Mouse (Mus musculus) kidney, postnatal 4 days (tissue): ENCODE data around the gene Vps35l.

Experiments
- DNase-seq, 2 experiments: peaks; one replicate each; pipeline ENCODE4 v3.0.0; 2021; ENCODE audit warnings: mixed read lengths in 2 of 2

Gene Vps35l

DNA sequence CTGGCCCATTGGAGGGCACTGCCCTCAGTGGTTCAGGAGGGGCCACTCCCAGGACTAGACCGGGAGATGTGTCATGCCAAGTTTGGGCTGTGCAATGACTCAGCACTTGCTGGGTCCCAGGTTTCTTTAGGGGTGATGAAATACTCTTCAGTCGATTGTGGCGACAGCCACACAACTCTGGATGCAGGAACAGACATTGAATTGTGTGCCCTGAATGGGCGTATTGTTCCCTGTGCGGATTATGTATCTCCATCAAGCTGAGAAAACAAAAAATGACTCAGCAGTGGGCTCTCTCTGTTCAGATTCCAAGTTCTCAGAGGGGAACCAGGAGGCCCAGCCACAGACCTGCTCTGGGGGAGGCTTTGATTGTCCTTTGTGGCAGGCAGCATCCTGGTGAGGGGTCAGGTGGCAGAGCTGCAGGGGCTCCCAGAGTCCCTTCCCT is 88.0 kb downstream of the Vps35l start:
- no peak for DNase-seq

DNA sequence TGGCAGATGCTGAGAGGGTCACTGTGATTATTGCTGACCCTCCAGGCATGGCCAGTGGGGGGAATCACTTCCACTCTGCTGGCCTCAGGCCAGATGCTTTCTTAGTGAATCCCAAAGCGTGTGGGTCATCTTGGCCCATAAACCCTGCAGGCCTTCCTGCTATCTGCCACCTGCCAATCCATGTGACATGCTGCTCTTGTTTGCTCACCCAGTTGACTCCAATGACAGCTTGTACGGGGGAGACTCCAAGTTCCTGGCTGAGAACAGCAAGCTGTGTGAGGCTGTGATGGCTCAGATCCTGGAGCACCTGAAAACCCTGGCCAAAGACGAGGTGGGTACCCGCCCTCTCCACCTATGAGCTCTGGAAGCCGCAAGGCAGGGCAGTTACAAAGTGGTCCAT is 97.9 kb downstream of the Vps35l start:
- DNase-seq, result no peak

DNA sequence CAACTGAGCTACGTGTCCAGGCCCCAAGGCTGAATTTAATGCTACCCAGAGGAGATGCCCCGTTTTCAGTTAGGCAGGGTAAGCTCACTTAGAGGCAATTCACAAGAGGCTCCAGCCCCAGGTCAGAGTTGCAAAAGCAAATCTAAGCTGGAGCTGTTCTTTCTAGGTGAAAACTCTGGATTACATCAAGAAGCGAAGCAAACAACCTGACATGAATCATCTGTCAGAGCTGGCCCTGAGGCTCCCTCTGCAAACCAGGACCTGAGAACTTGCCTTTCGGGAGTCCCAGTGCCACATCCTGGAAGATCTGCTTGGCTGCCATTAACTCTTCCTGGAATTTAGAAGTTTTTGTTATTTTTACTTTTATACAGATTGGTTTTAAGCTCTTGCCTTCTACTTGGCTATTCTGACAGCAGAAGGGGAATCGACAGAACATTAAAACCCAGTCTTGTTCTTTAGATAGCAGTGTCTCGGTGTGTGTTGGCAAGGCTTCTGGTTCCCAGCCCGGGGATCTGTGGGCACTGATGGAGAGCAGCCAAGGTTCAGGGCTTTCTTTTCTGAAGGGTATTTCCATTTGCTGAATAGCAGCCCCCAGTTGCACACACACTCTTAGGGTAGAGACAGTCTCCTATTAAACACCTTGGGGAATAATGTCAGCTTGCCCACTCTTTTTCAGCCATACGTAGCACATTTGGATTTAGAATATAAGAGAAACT is 101.2 kb downstream of the Vps35l start:
- DNase-seq, result no peak

DNA sequence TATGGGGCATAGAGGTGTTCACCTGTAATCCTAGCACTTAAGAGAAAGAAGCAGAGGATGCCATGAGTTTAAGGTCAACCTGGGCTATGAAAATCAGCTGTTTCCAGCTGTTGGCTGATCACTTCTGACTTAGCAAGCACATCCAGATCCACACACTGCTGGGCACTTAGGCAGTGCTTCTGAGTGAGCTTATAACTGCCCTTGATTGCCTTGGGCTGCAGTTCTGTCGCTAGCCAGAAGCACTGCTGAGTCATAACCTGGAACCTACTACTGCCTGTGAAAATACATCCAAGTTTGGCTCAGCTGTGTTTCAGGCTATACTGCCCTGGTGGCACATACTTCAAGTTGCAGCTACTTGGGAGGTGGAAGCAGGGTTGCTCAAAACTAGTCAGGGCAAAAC is 101.8 kb downstream of the Vps35l start:
- DNase-seq, result no peak

DNA sequence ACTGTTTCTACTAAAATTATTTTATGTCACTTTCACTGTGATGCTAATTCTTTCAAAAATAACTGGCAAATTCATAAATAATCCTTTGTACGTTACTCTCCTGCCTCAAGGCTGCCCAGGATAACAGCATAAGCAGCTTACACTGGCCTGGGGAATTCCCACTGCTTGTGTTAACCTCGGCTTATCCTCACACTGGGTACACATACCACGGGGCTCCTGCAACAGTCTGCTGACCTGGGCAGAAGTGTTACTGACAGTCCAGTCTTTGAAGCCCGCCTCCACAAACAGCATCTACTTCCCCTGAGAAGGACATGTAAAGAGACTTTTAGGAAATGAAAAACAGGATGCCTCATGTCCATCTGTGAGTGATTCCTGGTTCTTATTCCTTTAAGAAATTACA is 102.9 kb downstream of the Vps35l start:
- DNase-seq, result no peak

DNA sequence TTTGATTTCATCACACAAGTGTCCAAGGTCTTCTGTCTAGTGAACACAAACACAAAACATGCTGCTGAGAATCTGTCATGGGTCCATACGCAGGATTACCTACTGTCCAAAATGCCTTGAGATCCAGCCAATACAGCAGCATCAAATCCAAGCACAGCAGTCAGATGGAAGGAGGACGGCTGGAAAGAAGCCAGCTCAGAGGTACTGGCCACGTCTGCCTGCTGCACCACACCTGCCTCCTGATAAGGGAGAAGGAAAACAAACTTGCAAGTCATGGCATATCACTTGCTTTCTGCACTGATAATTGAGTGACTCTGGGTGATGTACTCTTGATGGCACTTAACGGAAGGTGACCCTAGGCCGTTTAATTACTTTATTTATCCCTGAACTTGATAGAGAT is 105.1 kb downstream of the Vps35l start:
- DNase-seq, result no peak

DNA sequence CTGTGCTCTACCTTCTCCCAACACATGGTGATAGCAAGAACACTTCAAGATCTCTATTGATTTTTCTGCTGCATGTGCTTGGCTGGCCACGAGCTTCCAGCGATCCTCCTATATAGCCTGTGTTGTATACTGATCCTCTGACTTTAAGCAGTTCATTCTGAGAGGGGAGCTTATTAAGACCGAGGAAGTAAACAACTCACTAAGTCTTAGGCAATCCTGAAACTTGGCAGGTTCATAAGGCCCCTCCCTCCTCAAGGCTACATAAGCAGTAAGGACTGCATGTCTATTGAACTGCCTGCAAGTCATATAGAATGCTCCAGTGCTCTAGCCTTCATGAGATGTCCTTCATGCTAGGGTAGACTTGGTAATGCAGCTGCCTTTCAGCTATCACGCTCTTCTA is 106.3 kb downstream of the Vps35l start:
- no peak for DNase-seq

DNA sequence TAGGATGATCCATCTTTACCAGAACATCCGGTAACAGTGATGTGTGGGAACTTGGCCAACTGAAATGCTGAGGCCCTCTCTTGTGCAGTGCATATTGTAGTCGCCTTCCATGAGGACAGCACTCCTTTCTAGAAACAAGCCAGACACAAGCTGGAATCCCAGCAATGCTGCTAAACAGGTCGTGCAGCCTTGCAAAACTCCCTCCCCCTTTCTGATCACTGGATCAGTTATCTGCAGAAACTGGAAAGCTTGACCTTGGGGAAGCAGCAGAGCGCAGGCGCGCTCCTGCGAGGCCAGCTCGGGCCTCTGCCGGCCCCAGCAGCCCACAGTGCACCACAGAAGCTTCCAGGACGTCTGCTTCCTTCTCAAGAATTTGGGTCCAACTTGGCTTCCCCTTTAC is 108.8 kb downstream of the Vps35l start:
- DNase-seq, result peak; percentile 45 to 59

DNA sequence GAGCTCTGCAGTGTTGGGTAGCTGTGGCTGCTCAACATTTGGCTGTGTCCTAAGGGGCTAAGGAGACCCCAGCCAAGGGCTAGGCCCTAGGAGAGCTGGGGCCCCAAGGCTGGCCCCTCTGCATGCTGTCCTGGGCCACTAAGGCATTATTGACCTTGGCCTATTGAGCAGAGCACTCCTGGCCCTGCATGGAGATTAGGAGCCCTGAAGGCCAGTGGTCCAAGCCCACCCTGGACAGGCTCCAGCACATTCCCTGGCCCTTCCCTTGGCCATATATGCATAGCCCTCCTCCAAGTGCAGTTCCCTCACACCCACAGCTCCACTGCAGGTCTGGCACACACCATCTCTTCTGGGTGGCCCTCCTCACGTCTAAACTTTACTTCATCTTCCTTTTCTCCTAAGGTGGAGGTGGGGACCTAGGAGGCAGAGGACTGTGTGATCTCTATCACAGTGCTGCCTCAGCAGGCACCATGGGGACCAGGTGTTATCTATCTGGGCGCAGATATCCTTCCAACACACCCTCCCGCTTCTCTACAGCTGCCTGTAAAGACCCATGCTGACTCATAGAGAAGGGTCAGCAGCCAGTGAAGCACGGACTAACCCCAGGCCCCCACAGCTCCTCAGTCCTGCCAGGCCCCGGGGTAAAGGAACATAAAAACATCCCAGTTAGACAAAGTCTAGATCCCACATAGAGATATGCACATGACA is 109.7 kb downstream of the Vps35l start:
- DNase-seq, result no peak

DNA sequence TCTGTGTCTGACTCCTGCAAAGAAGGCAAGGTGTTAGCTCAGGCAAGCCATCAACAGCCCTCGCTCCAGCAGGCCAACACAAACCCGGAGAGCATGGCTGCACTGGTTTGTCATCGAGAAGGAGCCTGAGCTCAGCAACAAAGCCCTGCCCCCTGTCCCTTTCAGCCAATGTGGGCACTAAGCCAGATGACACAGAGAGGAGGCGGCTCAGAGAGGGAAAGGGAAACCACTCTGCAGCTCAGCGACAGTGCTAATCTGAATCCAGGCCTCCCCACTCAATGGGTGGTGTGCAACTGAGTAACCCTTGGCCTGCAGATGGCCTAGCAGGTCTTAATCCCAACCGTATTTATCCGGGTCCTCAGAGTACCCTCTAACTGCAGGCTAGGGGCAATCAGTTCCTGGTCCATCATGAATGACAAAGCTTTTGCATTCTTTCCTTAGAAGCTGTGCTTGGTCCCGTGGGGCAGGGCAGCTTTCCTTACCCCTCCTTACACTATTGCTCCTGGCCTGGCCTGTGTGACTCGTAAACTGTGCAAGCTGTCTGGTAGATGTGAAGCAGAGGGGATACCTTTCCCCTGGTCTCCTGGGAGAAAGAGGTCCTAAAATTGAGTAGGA is 110.8 kb downstream of the Vps35l start:
- DNase-seq, result no peak

DNA sequence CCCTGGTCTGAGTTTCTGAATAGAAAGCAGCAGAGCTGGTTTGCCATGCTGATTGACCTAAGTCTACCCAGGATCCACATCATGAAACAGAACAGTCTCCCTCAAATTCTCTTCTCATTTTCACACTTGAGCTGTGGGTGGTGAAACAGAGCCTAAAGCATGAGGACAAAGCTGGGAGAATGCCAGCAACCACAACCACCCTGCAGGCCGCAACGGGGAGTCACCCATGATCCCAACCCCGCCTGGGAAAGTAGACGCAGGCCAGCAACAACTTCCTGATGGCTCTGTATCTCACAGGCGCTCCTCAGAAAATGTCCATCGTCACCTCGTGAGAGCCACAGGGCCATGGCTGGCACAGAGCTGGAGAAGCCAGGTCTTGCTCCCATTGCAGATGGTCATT is 111.5 kb downstream of the Vps35l start:
- no peak for DNase-seq

DNA sequence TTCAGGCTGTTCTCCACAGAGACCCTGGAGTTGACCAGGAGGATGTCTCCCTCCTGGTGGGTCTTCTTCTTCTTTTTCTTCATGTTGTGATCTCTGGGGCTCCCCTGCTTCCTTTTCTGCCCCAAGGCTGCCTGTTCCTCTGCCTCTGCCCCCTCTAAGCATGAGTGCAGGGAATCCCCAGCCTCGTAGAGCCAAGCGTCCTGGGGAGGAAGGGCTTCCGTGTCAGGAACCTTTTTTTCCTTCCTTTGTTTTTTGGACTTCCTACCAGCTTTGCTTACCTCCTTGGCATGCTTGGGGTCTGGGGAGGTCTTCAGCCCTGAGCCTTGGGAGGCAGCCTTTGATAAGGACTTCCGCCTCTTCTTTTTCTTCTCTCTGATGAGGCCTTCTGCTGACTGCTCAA is 112.6 kb downstream of the Vps35l start:
- DNase-seq, result no peak

DNA sequence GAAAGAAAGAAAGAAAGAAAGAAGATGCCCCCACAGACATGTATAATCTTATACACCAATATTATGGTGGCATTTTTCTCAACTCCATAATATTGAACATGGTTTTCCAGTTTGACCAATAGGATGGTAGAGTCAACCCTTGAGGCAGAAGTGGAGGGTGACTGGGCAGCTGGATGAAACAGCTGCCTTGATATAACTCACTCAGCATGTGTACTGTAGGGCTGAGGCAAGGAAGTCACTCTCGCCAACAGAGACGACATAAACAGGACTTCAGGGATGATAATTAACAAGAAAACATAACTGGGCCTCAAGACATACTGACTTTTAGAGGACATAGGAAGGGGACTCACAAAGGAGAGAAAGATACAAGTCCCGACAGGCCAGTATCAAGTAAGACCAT is 114.6 kb downstream of the Vps35l start:
- no peak for DNase-seq

DNA sequence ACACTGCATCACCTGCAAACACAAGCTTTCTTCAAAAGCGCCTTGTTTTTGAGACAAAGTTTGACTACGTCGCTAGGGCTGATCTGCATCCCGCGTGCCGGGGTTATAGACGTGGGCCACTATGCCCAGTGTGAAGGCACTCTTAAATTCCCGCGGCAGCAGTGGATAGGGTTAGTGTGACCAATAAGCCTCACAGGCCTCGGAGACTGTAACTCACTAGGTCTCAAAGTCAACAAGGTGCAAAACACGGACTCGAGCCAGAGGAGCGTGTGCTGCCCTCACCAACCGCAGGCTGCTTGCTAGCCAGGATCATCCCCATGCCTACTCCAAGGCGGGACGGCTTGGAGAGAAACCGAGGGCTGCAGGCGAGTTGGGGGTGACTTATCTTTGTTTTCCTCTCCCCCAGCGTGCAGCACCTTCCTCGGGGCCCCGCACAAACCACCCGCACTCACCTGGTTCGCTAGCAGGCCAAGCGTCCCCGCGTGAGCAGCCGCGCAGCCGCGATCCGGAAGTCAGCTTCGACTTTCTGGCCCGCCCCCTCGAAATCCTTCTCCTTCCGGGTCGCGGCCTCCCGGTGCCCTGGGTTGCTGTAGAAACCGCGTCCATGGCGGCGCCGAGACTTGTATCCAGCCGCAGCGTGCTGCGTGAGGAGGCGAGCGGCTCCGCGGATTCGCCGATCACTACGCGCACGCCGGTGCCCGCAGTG is 115.3 kb downstream of the Vps35l start, which contains the start of gene Iqck:
Iqck (plus strand) TSS at position 582 of the 706 bp plus-strand sequence.
- DNase-seq, result peak; percentile 95 to 97

DNA sequence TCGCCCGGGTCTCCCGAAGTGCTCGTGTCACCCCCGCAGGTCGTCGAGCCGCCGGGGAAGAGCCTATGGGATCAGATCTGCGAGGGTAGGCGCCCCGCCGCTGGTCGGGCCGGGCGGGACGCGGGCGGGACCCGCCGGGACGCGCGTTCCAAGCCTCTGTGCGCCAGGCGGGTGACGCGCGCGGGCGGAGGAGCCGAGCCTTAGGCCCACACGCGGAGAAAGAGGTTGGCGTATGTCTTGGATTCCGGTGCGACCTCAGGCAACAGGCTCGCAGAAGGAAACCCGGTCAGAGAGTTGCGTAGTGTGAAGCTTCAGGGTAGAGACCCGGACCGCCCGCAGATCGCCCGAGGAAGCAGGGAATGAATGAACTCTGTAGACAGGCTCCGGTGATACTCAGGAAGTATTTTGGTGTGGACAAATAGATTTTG is 115.9 kb downstream of the Vps35l start, which contains the start of gene Knop1:
Knop1 (minus strand) TSS at position 378 of the 428 bp plus-strand sequence.
- DNase-seq, result no peak

DNA sequence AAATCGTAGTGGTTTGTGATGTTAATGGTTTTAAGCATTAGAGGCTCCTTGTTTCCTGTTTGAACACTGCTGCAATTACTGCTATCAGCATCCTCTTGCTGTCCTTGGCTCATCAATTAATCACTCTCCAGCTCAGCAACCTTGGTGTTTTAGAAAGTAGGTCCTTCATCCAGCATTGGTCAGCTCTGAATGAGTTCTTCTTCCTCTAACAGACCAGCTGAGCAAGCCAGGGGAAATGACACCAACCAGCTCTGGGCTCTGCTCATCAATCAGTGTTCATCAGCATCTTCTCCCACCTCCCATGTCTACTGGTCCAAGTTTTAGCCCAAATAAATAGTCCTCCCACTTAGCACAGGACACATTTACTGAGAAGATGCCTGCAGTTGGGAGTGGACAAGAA is 118.6 kb downstream of the Vps35l start:
- no peak for DNase-seq

DNA sequence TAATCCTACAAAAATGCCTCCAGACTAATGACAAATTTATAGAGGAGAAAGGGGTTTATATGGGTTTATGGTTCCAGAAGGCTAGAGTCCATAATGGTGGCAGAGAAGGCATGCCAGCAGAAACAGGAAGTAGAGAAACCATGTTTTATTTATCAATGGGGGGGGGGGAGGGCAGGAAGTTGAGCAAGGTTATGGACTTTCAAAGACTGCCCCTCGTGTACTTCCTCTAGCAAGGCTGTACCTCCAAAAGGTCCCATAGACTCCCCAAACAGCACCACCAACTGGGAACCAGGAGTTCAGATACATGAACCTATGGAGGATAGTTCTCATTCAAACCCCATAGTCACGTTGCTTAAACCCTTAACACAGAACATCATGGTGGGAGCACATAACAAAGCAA is 125.3 kb downstream of the Vps35l start:
- no peak for DNase-seq

DNA sequence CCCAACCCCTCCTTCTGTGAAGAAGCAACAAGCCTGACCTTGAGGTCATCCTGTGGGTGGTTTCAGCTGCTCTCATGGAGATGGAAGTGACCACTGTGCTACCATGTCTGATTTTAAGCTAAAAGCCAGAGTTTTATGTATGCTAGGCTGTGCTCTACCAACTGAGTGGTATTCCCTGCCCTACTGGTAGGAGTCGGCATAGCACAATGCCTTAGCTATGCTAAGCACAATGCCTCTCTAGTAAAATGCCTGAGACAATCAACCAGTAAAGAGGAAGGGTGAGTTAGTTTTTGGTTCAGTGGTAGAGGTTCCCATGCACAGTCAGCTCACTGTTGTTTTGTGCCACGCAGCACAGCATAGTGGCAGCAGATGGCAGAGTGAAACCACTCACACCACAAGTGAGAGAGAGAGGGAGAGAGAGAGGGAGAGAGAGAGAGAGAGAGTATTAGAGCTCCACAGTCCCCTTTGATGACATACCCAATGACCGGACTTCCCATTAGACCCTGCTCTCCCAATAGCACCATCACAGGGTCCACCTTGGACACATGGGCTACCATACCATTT is 139.5 kb downstream of the Vps35l start:
- no peak for DNase-seq

DNA sequence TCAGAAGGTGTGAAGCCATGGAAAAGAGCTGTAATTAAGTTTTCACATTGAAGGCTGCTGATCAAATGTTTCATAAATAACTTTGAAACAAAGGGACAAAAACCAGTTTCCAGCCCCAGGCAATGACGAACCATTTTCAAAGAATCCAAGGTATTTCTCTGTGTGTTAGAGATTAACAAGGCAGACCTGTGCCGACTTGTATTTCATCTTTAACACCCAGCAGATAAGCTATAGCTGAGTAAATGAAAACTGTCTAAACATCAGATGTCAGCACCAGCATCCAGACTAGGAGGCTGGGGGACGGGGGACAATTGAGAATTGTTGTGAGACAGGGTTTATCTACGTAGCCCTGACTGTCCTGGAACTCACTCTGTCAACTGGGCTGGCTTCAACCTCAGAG is 143.9 kb downstream of the Vps35l start:
- no peak for DNase-seq

DNA sequence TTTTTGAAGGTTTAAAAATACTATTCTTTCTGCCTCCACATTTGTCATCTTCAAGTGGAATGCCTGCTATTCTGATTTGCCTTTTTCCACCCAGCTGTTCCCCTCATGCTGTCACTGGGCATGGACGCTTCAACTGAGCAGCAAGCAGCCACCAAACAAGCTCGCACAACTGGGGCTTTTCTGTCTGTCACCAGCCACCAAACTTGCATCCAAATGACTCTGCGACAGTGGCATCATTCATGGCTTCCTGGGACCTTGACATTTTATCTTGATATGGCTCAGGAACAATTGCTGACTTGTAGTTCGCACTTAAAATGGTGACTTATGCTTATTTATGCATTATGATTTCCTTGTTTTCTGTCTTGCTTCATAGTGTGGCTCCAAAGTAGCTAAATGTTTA is 144.9 kb downstream of the Vps35l start:
- DNase-seq, result no peak

DNA sequence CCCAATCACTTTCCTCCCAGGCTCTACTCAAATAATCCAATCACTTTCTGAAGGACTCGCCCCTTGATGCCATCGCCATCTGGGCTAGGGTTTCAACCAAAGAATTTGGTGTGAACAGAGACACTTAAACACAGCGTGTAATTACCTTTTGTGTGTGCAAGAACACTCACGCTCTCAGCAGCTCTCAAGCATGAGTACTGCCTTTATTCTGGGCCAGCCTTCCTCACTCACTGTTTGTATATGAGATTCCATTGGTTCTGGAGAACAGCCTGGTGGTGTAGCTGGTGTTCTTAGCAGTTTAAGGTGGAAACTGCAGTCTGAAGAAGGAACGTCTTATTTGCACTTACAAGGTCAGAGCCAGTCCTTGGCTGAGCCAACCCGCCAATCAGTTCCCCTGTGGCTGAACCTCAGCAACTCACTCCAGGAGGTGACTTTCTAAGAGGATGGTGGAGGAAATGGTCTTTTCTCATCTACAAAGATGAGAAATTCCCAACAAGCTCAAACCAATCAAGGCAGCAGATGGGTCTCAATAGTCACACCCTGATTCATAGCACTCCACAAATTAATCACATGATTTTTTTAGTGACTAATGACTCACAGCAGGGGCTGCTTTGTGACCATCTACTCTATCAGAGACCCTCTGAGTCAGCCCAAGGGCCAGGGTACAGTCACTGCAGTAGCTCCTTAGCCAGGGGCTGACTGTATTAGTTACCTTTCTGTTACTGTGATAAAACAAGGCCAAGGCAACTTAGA is 147.5 kb downstream of the Vps35l start:
- DNase-seq, result no peak

DNA sequence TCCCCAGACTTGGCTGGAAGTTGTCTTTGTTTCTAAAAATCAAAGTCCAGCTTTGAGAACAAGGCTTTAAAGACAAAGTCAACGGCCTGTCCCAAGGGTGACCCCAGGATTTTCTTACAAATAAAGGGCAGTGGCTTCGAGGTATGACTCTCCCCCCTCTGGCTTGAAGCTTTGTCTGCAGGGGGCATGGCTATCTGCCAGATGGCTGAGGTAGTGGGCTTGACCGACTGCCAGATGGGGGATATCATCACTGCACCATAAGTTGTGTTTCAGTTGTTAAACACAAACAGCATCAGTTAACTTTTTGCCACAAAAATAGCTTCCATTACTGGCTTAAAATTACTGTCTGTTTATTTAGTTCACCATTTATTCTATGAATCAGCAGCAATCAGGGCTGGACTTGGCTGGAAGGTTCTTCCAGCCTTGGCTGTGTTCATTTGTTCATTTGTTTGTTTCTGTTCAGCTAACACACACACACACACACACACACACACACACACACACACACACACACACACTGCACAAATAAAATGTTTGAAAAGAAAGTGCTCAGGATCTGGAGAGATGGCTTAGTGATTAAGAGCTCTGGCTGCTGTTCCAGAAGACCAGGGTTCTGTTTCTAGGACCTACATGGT is 149.1 kb downstream of the Vps35l start:
- DNase-seq, result peak; percentile 7 to 9
